Mouse (Mus musculus) hindbrain, embryonic 11.5 days (tissue): ENCODE data around the gene Slc38a2. TPM values are rescaled to one million over a fixed set of nuclear protein-coding genes. Genes with fewer than 3 reads are reported as not detected.
A peak's percentile ranks its signal among the peaks of the same experiment; 100 is the strongest.

ENCODE experiments used
- ATAC-seq: fragments of 200-750 bp; cut with Nextera tagmentation; 2 replicates; pipeline ENCODE4 v1.8.0; 2017; ENCODE audit warnings: mild to moderate bottlenecking, moderate TSS enrichment, moderate library complexity; ENCODE audit not compliant: low FRiP score
- DNase-seq: peaks from one replicate; pipeline ENCODE4 v3.0.0-alpha.2; 2015; ENCODE audit warnings: low spot score
- H3K27ac ChIP-seq: fragments of 300-500 bp; sonication (generic); 2 replicates; pipeline ENCODE4 v1.5.1; 2014; ENCODE audit warnings: mild to moderate bottlenecking, low read depth, low read length
- H3K27me3 ChIP-seq: fragments of 300-500 bp; sonication (generic); 2 replicates; pipeline ENCODE4 v1.6.1; 2014; ENCODE audit warnings: mild to moderate bottlenecking, low read length, moderate library complexity, mixed read lengths; ENCODE audit not compliant: control insufficient read depth, insufficient read depth
- H3K36me3 ChIP-seq: fragments of 300-500 bp; sonication (generic); 2 replicates; pipeline ENCODE4 v1.6.1; 2014; ENCODE audit warnings: mild to moderate bottlenecking, low read length, moderate library complexity, mixed read lengths; ENCODE audit not compliant: control insufficient read depth, insufficient read depth
- H3K4me1 ChIP-seq: fragments of 300-500 bp; sonication (generic); replicated peaks from 2 replicates; pipeline ENCODE4 v1.6.1; 2014; ENCODE audit warnings: low read length, mixed read lengths; ENCODE audit not compliant: control insufficient read depth, insufficient read depth
- H3K4me2 ChIP-seq: fragments of 300-500 bp; sonication (generic); replicated peaks from 2 replicates; pipeline ENCODE4 v1.6.1; 2014; ENCODE audit warnings: mild to moderate bottlenecking, low read depth, low read length
- H3K4me3 ChIP-seq: fragments of 300-500 bp; sonication (generic); 2 replicates; pipeline ENCODE4 v1.5.1; 2014; ENCODE audit warnings: low read depth, low read length
- H3K9ac ChIP-seq: fragments of 300-500 bp; sonication (generic); 2 replicates; pipeline ENCODE4 v1.6.1; 2014; ENCODE audit warnings: low read depth, low read length
- H3K9me3 ChIP-seq: fragments of 300-500 bp; sonication (generic); 2 replicates; pipeline ENCODE4 v1.6.1; 2016; ENCODE audit warnings: low read length; ENCODE audit not compliant: control insufficient read depth
- WGBS: fragments of 180-500 bp; shearing (Covaris S2); extraction: QIAGEN DNeasy Blood & Tissue Kit; methylation state at CpG from one replicate; pipeline ENCODE4 v1.1.7; 2014; 5-methylcytosine and 5-hydroxymethylcytosine counted together
- polyA plus RNA-seq: library from polyadenylated mRNA; unstranded; fragments of >200 nt; fragmentation: Nextera tagmentation; extraction: Ambion mirVana; gene quantifications from 2 replicates; pipeline ENCODE4 v1.2.1, GENCODE M21; 2014

The Slc38a2 gene
- polyA plus RNA-seq, 1 experiment from 2014 or later: 209 TPM

DNA sequence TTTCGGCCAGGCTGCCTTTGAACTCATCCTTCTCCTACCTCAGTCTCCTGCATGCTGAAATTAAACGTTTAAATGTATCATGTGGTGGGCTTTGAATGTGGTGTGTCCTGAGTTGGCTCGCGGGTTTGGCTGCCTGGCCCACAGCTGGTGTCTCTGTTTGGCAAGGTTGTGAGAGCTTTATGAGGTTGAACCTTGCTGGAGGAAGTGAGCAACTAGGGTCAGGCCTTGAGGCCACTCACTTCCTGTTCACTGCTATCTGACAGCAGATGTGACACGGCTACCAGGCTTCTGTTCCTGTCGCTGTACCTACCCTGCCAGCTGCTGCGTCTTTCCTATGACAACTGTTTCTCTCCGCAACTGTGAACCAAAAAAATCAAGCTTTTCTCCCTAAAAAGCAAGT, 44.8 kb downstream of the Slc38a2 start:
- H3K27ac ChIP-seq: no peak overlapping the region
- no peaks in the 10 kb centered on the region for H3K27me3 ChIP-seq
- no peaks in the 10 kb centered on the region for H3K4me1 ChIP-seq
- no peak overlapping the region for H3K4me3 ChIP-seq
- no peak overlapping the region for H3K4me2 ChIP-seq
- 68% methylated on average over 8 of the region's 8 CpGs for whole genome bisulfite sequencing
- no peak overlapping the region for H3K9ac ChIP-seq
- H3K36me3 ChIP-seq: no peaks in the 10 kb centered on the region
- no peak for DNase-seq
- no peak for ATAC-seq
- no peaks in the 10 kb centered on the region for H3K9me3 ChIP-seq

DNA sequence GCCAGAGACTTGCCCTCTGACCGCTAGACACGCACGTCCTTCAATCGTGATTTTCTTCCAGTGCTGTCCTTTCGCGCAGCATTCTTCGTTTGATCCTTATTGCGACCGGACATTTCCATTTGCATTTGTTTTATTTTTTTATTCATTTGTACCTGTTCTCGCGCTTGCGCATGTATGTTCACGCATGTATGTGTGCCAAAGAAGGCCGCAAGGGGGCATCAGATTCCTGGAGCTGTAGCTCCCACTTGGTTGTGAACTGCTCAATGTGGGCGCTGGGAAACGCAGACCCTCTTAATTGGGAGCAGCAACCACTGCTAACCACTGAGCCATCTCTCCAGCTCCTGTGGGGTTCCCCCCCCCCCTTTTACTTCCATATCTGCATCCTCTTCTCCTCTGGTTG, 46.5 kb downstream of the Slc38a2 start:
- Histone ChIP-seq H3K9me3 (no peaks in the 10 kb centered on the region), H3K9ac (no peak overlapping the region), H3K4me1 (no peaks in the 10 kb centered on the region), H3K27ac (no peak overlapping the region), H3K27me3 (no peaks in the 10 kb centered on the region), H3K4me3 (no peak overlapping the region), H3K36me3 (no peaks in the 10 kb centered on the region), H3K4me2 (no peak overlapping the region)
- no peak for DNase-seq
- WGBS: 96% methylated on average over 16 of the region's 16 CpGs
- ATAC-seq: no peak

DNA sequence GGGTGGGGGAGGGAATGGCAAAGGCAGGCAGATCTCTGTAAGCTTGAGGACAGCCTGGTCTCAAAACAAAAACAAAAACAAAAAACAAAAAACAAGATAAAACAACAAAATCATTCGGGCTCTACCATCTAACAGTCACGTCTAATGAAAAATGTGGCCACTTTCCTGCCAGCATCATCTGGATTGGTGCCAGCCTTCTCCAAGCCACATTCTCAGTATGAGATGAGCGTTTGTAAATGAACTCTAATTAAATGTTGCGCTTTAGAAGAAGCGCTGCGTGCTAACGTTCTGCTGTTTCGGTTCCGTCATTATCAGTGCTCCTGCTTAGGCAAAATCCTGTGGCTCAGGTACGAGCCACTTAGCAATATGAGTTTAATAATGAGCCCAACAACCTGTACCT, 47.0 kb downstream of the Slc38a2 start:
- no peak overlapping the region for H3K9ac ChIP-seq
- H3K4me2 ChIP-seq: no peak overlapping the region
- DNase-seq: no peak
- WGBS: 88% methylated on average over 10 of the region's 10 CpGs
- H3K9me3 ChIP-seq: no peaks in the 10 kb centered on the region
- no peaks in the 10 kb centered on the region for H3K4me1 ChIP-seq
- no peak overlapping the region for H3K27ac ChIP-seq
- no peak overlapping the region for H3K4me3 ChIP-seq
- H3K36me3 ChIP-seq: no peaks in the 10 kb centered on the region
- no peaks in the 10 kb centered on the region for H3K27me3 ChIP-seq
- ATAC-seq: no peak

DNA sequence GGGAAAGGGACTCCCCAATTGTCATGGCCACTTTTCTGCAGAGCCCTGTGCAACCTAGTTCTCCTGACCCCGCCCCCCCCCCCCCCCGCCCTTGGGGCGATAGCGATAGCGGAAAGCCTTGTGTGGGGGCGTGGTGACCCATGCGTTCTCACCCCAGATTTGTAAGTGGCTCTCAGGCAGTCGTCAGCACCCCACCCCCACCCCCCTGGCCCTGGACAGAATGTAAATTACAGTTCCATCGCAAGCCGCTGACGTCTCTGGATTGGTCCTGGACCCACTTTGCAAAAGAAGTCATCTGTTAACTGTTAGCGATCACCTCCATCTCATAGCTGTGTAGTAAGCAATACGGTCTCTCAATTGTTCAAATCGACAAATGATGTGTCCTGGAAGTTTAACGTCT, 52.2 kb downstream of the Slc38a2 start:
- Histone ChIP-seq H3K4me1 (no peaks in the 10 kb centered on the region; the same call in 1 of the 2 replicates), H3K9ac (no peak overlapping the region), H3K4me3 (no peak overlapping the region), H3K27ac (no peak overlapping the region), H3K27me3 (no peaks in the 10 kb centered on the region), H3K4me2 (no peak overlapping the region), H3K36me3 (no peaks in the 10 kb centered on the region), H3K9me3 (no peaks in the 10 kb centered on the region)
- DNase-seq: no peak
- no peak for ATAC-seq
- 36% methylated on average over 12 of the region's 15 CpGs for WGBS

DNA sequence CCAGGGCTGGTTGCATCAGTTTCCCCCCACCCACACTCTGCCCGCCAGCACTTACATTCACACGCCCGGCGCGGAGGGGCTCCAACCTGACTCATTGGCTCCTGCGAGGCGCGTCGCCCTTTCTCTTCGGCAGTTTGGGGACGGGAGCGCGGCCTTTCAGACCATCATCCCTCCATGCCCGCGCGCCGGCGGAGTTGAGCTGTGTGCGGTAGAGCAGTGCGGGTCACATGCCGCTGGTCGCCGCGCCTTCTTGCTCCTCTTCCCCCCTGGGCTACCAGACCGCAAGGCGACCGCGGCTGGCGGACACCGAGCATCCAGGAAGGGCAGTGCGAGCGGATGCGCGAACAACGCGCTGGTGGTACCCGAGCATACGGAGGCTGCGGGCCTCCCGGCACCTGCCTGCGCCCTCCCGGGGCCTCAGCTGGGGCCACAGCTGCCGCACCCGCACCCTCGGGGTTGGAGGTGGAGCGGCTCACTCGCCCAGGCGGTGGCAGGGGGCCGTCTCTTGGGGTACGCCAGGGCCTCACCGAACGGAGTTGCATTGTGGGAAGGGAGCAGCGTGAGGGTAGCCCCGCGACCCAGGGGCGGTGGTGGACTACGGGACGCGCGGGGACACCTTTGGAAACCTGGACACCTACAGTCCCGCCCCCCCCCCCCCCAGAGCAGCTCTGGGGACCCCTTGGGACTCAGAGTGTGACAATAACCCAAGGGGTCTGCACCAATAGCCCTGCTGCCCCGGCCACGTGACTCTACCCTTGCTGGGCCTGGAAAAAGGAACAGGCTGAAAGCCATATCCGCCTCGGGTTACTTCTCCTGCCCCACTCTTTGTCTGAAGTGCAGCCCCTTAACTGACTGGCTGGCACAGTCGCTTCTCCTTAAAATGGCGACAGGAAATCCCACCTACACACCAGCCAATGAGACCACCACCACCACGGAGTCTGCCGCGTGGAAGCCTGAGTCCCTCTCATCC, 56.8 kb downstream of the Slc38a2 start, which contains the start of gene Slc38a1:
Gene Slc38a1, minus strand, starts transcription at position 478 of the 970 bp plus-strand sequence.
- H3K27ac ChIP-seq: peak within 1 kb of the TSS; percentile 99
- DNase-seq (peak; percentile 85), ATAC-seq (peak; percentile 89)
- H3K9me3 ChIP-seq: no peaks in the 10 kb centered on the region
- peak within 1 kb of the TSS; percentile 80 for H3K4me2 ChIP-seq
- H3K4me3 ChIP-seq: peak within 1 kb of the TSS; percentile 83
- peaks cover 6% of the 10 kb centered on the region; the same call in 1 of the 2 replicates for H3K4me1 ChIP-seq
- no peaks in the 10 kb centered on the region for H3K27me3 ChIP-seq
- H3K36me3 ChIP-seq: peaks cover 8% of the 10 kb centered on the region
- peak within 1 kb of the TSS; percentile 99 for H3K9ac ChIP-seq
- WGBS: under 1% methylated on average over 55 of the region's 70 CpGs

DNA sequence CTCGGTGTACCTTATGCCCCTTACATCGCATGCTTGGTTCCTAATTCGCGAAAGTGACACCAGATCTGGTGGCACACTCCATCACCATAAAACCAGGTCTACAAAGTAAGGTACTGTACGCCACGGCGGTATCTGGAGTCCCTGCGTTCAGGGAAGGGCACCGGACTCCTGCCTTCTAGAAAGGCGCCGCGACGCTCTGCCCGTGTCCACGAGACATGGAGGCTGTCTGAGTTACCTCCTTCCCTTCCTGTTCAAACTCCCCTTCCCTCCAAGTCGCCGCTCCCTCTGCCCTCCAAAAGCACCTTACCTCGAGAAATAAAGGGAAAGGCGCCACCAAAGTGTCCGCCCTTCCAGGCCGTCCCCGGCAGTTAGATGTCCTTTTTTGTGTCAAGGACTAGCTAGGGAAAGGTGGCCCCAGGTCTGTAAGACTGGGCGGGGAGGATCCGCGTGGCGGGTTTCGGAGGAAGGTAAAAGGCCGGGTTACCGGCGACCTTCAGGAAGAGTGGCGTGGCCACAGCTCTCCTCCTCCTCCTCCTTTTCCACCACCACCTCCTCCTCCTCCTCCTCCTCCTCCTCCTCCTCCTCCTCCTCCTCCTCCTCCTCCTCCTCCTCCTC, 57.6 kb downstream of the Slc38a2 start:
- Histone ChIP-seq H3K27ac (peak overlapping the region; percentile 99), H3K36me3 (peaks cover 8% of the 10 kb centered on the region), H3K9me3 (no peaks in the 10 kb centered on the region), H3K4me1 (peaks cover 6% of the 10 kb centered on the region; the same call in 1 of the 2 replicates), H3K4me2 (peak overlapping the region; percentile 80), H3K9ac (peak overlapping the region; percentile 99), H3K4me3 (peak overlapping the region; percentile 83), H3K27me3 (no peaks in the 10 kb centered on the region)
- WGBS: 0% methylated on average over 31 of the region's 31 CpGs
- ATAC-seq (peak; percentile 30), DNase-seq (peak; percentile 71)

DNA sequence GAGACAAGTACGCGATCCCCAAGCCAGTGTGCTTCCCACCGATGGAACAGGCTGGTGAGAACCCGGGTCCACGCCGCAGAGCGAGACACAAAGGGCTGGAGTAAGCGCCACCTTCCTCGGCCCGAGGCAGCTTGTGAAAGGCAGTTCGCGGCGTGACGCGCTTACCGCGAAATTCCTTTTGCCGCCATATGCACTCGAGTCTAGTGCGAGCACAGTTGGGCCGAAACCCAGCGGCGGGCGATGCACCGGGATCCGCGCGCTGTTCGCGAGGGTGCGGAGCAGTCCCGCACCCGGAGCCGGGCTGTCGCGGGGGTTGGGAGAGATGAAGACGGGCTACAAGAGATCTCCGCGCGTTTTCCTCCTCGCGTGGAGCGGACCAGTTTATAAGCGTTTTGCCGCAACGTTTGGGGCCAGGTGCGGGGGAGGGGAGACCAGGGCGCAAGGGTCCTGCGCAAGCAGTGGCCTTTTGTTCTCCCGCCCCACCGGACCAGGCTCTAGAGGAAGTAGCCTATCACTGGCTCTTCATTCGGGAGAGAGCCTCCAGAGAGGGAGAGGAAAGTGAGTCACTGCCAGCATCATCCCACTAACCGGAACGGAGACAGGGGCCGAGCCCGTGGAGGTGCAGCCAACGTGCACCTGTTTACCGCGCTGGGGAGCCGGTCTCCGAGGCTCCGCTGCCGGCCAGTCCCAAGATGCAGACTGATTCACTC, 58.3 kb downstream of the Slc38a2 start:
- Histone ChIP-seq H3K27ac (peak overlapping the region; percentile 99), H3K9ac (peak overlapping the region; percentile 99), H3K4me1 (peaks cover 6% of the 10 kb centered on the region; the same call in 1 of the 2 replicates), H3K4me3 (peak overlapping the region; percentile 83), H3K4me2 (peak overlapping the region; percentile 80), H3K36me3 (peaks cover 11% of the 10 kb centered on the region), H3K9me3 (no peaks in the 10 kb centered on the region), H3K27me3 (no peaks in the 10 kb centered on the region)
- ATAC-seq (peak; percentile 71), DNase-seq (peak; percentile 84)
- WGBS: under 1% methylated on average over 61 of the region's 63 CpGs

DNA sequence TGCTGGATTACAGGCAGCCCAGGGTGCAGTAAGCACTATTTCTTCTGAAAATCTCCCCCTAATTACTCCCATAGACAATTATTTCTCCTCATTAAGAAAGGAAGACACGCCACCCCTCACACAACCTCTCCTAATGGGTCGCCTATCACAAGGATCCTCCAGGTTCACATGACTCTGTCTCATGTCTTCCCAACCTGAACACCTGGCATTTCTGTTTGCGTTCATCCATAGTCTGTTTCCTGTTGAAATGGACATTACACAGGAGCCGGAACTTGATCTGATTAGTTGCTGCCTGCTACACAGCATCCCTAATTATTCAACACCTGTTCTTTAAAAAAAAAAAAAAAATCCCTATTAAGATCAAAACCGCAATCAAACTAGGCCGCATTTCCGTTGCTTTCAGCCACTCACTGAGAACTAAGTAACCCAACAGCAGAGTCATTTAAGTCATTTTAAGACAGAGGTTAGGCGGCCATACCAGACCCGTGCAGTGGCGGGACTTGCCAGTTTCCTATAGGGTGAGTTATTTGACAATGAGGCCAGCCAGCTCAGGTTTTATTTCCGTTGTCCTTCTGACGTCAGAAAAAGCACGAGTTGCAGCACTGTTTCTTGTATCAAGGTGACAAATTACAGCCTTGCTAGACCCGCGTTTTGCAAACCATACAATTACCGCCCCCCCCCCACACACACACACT, 59.1 kb downstream of the Slc38a2 start:
- WGBS: 9% methylated on average over 16 of the region's 16 CpGs
- H3K4me3 ChIP-seq: peak overlapping the region; percentile 83
- H3K36me3 ChIP-seq: peaks cover 17% of the 10 kb centered on the region
- H3K4me1 ChIP-seq: peaks cover 6% of the 10 kb centered on the region; the same call in 1 of the 2 replicates
- peak overlapping the region; percentile 99 for H3K9ac ChIP-seq
- H3K9me3 ChIP-seq: 0 out of 2 replicates have a peak, but pooled peaks cover 2% of the 10 kb centered on the region
- H3K4me2 ChIP-seq: peak overlapping the region; percentile 80
- peak overlapping the region; percentile 99 for H3K27ac ChIP-seq
- H3K27me3 ChIP-seq: no peaks in the 10 kb centered on the region
- DNase-seq (peak; percentile 67), ATAC-seq (no peak)
